Mouse (Mus musculus) MEL (cell line): ENCODE measurements at regions not wholly inside any gene's neighbourhood (a gene's known extent, or its start where the extent isn't known, plus 50 kb on each side); places are given as distances from the start of the nearest gene placed in this dataset.

Source experiments
- DNase-seq: peaks from one replicate; pipeline ENCODE4 v3.0.0; 2011; ENCODE audit warnings: low read depth, low spot score
- H3K27ac ChIP-seq: 2 replicates; pipeline ENCODE4 v1.5.1; 2012; ENCODE audit warnings: low read depth, mild to moderate bottlenecking, control low read depth, low read length, moderate library complexity; ENCODE audit not compliant: control insufficient read depth
- H3K27me3 ChIP-seq, 2 experiments: fragments of 150-350 bp in 1 of 2; sonication (generic) in 1 of 2; 2 replicates each; pipeline ENCODE4 v1.6.1; 2012; ENCODE audit warnings: low read length in 2 of 2, mild to moderate bottlenecking in 2 of 2, improper control_type of control experiment in 1 of 2, moderate library complexity in 1 of 2; ENCODE audit not compliant: insufficient read depth in 2 of 2, control insufficient read depth in 1 of 2
- H3K36me3 ChIP-seq, 2 experiments: 2 replicates each; pipeline ENCODE4 v1.6.1; 2012 to 2014; ENCODE audit warnings: low read length in 2 of 2, improper control_type of control experiment in 1 of 2, inconsistent platforms in 1 of 2, mild to moderate bottlenecking in 1 of 2; ENCODE audit not compliant: insufficient read depth in 2 of 2, control insufficient read depth in 1 of 2
- H3K4me1 ChIP-seq, 2 experiments: fragments of 150-350 bp in 1 of 2; sonication (generic) in 1 of 2; 2 replicates each; pipeline ENCODE4 v1.6.1; 2012; ENCODE audit warnings: low read length in 2 of 2, improper control_type of control experiment in 1 of 2, mild to moderate bottlenecking in 1 of 2; ENCODE audit not compliant: insufficient read depth in 2 of 2, control insufficient read depth in 1 of 2
- H3K4me3 ChIP-seq, 2 experiments: fragments of 150-350 bp in 1 of 2; sonication (generic) in 1 of 2; 2 replicates each; pipeline ENCODE4 v1.5.1; 2012; ENCODE audit warnings: low read depth in 2 of 2, low read length in 2 of 2, mild to moderate bottlenecking in 2 of 2, moderate library complexity in 2 of 2, control low read depth in 1 of 2, improper control_type of control experiment in 1 of 2; ENCODE audit not compliant: control insufficient read depth in 1 of 2, insufficient read depth in 1 of 2
- H3K79me2 ChIP-seq: 2 replicates; pipeline ENCODE4 v1.6.1; 2012; ENCODE audit warnings: mild to moderate bottlenecking, low read length, moderate library complexity; ENCODE audit not compliant: control insufficient read depth, poor library complexity, insufficient read depth
- H3K9ac ChIP-seq: 2 replicates; pipeline ENCODE4 v1.6.1; 2012; ENCODE audit warnings: low read depth, mild to moderate bottlenecking, control low read depth, low read length, moderate library complexity; ENCODE audit not compliant: control insufficient read depth, poor library complexity, severe bottlenecking
- H3K9me3 ChIP-seq: fragments of 150-350 bp; sonication (generic); replicated peaks from 2 replicates; pipeline ENCODE4 v1.6.1; 2012; ENCODE audit warnings: mild to moderate bottlenecking, low read length, improper control_type of control experiment, moderate library complexity; ENCODE audit not compliant: insufficient read depth
- BHLHE40 ChIP-seq: IDR thresholded peaks from 2 replicates; pipeline ENCODE4 v1.6.1; 2012; ENCODE audit warnings: low read depth, mild to moderate bottlenecking, inconsistent platforms, low read length, improper control_type of control experiment, borderline replicate concordance
- CHD1 ChIP-seq: IDR thresholded peaks from 2 replicates; pipeline ENCODE4 v1.6.1; 2012; ENCODE audit warnings: low read depth, mild to moderate bottlenecking, inconsistent platforms, low read length, improper control_type of control experiment
- CHD2 ChIP-seq: IDR thresholded peaks from 2 replicates; pipeline ENCODE4 v1.6.1; 2011; ENCODE audit warnings: low read length, improper control_type of control experiment
- CTCF ChIP-seq, 3 experiments: IDR thresholded peaks in 2 of 3; conservative IDR thresholded peaks in 1 of 3; 2 replicates each; pipeline ENCODE4 v1.5.1; 2011 to 2012; ENCODE audit warnings: low read length in 3 of 3, low read depth in 2 of 3, mild to moderate bottlenecking in 2 of 3, improper control_type of control experiment in 1 of 3, inconsistent platforms in 1 of 3, mixed read lengths in 1 of 3, moderate library complexity in 1 of 3; ENCODE audit not compliant: control insufficient read depth in 1 of 3, insufficient read depth in 1 of 3, poor library complexity in 1 of 3, severe bottlenecking in 1 of 3
- E2F4 ChIP-seq: IDR thresholded peaks from 2 replicates; pipeline ENCODE4 v1.6.1; 2011; ENCODE audit warnings: low read depth, low read length, improper control_type of control experiment, borderline replicate concordance
- ELF1 ChIP-seq: IDR thresholded peaks from 2 replicates; pipeline ENCODE4 v1.6.1; 2014; ENCODE audit warnings: low read depth, mild to moderate bottlenecking, inconsistent platforms, low read length, improper control_type of control experiment, moderate library complexity
- GABPA ChIP-seq: IDR thresholded peaks from 2 replicates; pipeline ENCODE4 v1.6.1; 2012; ENCODE audit warnings: low read depth, mild to moderate bottlenecking, inconsistent platforms, low read length, improper control_type of control experiment, moderate library complexity
- HCFC1 ChIP-seq: IDR thresholded peaks from 2 replicates; pipeline ENCODE4 v1.6.1; 2012; ENCODE audit warnings: low read depth, mild to moderate bottlenecking, inconsistent platforms, low read length, improper control_type of control experiment, moderate library complexity
- KAT2A ChIP-seq: conservative IDR thresholded peaks from 2 replicates; pipeline ENCODE4 v1.6.1; 2012; ENCODE audit warnings: low read depth, low read length, improper control_type of control experiment, inconsistent platforms
- MAX ChIP-seq: IDR thresholded peaks from 2 replicates; pipeline ENCODE4 v1.6.1; 2011; ENCODE audit warnings: low read length, improper control_type of control experiment
- MEF2A ChIP-seq: IDR thresholded peaks from 2 replicates; pipeline ENCODE4 v1.6.1; 2014; ENCODE audit warnings: low read depth, mild to moderate bottlenecking, inconsistent platforms, low read length, improper control_type of control experiment; ENCODE audit not compliant: poor library complexity, insufficient replicate concordance, severe bottlenecking; ENCODE audit errors: extremely low read depth
- MXI1 ChIP-seq: IDR thresholded peaks from 2 replicates; pipeline ENCODE4 v1.6.1; 2011; ENCODE audit warnings: mild to moderate bottlenecking, low read depth, low read length, improper control_type of control experiment
- MYB ChIP-seq: IDR thresholded peaks from 2 replicates; pipeline ENCODE4 v1.6.1; 2011; ENCODE audit warnings: mild to moderate bottlenecking, low read depth, low read length, improper control_type of control experiment
- MYC ChIP-seq: IDR thresholded peaks from 2 replicates; pipeline ENCODE4 v1.6.1; 2011; ENCODE audit warnings: low read depth, mild to moderate bottlenecking, low read length, improper control_type of control experiment, moderate library complexity
- NELFE ChIP-seq: IDR thresholded peaks from 2 replicates; pipeline ENCODE4 v1.6.1; 2011; ENCODE audit warnings: low read depth, low read length, improper control_type of control experiment
- NRF1 ChIP-seq: IDR thresholded peaks from 2 replicates; pipeline ENCODE4 v1.6.1; 2014; ENCODE audit warnings: low read depth, mild to moderate bottlenecking, inconsistent platforms, low read length, improper control_type of control experiment, moderate library complexity; ENCODE audit not compliant: poor library complexity, insufficient read depth, severe bottlenecking
- POLR2AphosphoS2 ChIP-seq: IDR thresholded peaks from 2 replicates; pipeline ENCODE4 v1.6.1; 2011; ENCODE audit warnings: low read length, improper control_type of control experiment
- POLR2AphosphoS5 ChIP-seq: IDR thresholded peaks from 2 replicates; pipeline ENCODE4 v1.6.1; 2012; ENCODE audit warnings: low read depth, borderline replicate concordance, mild to moderate bottlenecking, inconsistent platforms, low read length, moderate library complexity, mixed read lengths
- TCF12 ChIP-seq: IDR thresholded peaks from 2 replicates; pipeline ENCODE4 v1.6.1; 2014; ENCODE audit warnings: low read depth, mild to moderate bottlenecking, inconsistent platforms, low read length, improper control_type of control experiment, moderate library complexity
- UBTF ChIP-seq: IDR thresholded peaks from 2 replicates; pipeline ENCODE4 v1.6.1; 2012; ENCODE audit warnings: low read depth, mild to moderate bottlenecking, inconsistent platforms, low read length, improper control_type of control experiment, moderate library complexity, borderline replicate concordance; ENCODE audit not compliant: insufficient read depth
- USF2 ChIP-seq, 2 experiments: IDR thresholded peaks; 2 replicates each; pipeline ENCODE4 v1.6.1; 2011 to 2012; ENCODE audit warnings: improper control_type of control experiment in 2 of 2, low read length in 2 of 2, borderline replicate concordance in 1 of 2, inconsistent platforms in 1 of 2, low read depth in 1 of 2, mild to moderate bottlenecking in 1 of 2; ENCODE audit not compliant: insufficient read depth in 1 of 2
- ZC3H11A ChIP-seq: IDR thresholded peaks from 2 replicates; pipeline ENCODE4 v1.6.1; 2012; ENCODE audit warnings: low read depth, mild to moderate bottlenecking, inconsistent platforms, low read length, improper control_type of control experiment
- ZMIZ1 ChIP-seq: IDR thresholded peaks from 2 replicates; pipeline ENCODE4 v1.6.1; 2012; ENCODE audit warnings: low read depth, mild to moderate bottlenecking, inconsistent platforms, low read length, improper control_type of control experiment, moderate library complexity

- no peaks in the 10 kb centered on the region for H3K36me3 ChIP-seq
- TF ChIP-seq ELF1, result no peak
- TF ChIP-seq MEF2A, result no peak
- no peak for TF ChIP-seq CHD1
- no peak for TF ChIP-seq MYB
- no peak for TF ChIP-seq USF2 (IDR thresholded peaks at IDR 0.05; ENCODE audit: borderline replicate concordance in 1 of 2, insufficient read depth in 1 of 2, low read depth in 1 of 2, low read length in 2 of 2)
- TF ChIP-seq ZMIZ1, result no peak
- no peak for TF ChIP-seq E2F4
- TF ChIP-seq TCF12, result no peak
- no peaks in the 10 kb centered on the region for H3K9me3 ChIP-seq
- no peaks in the 10 kb centered on the region for H3K79me2 ChIP-seq
- no peaks in the 10 kb centered on the region for H3K4me1 ChIP-seq
- H3K9ac ChIP-seq, result no peak overlapping the region
- no peaks in the 10 kb centered on the region for H3K27me3 ChIP-seq
- no peak overlapping the region for H3K27ac ChIP-seq
- H3K4me3 ChIP-seq, result no peak overlapping the region
- DNase-seq, result no peak
These were observed 210.7 kb downstream of the Pax1 start for GRCm38 (mm10) chr2:147572413-147572812.

GRCm38 (mm10) chr2:147561220-147561619, 199.5 kb downstream of the Pax1 start:
- H3K79me2 ChIP-seq, result no peaks in the 10 kb centered on the region
- H3K27ac ChIP-seq, result no peak overlapping the region
- no peak for DNase-seq
- no peak overlapping the region for H3K4me3 ChIP-seq
- no peak overlapping the region for H3K9ac ChIP-seq
- no peaks in the 10 kb centered on the region for H3K4me1 ChIP-seq
- H3K27me3 ChIP-seq, result no peaks in the 10 kb centered on the region
- H3K36me3 ChIP-seq, result no peaks in the 10 kb centered on the region
- no peaks in the 10 kb centered on the region for H3K9me3 ChIP-seq
- no peak for TF ChIP-seq POLR2AphosphoS5
- no peak for TF ChIP-seq UBTF
- no peak for TF ChIP-seq NELFE
- no peak for TF ChIP-seq CTCF (IDR thresholded peaks at IDR 0.05 in 2 of 3, conservative IDR thresholded peaks at IDR 0.05 in 1 of 3; ENCODE audit: control insufficient read depth in 1 of 3, insufficient read depth in 1 of 3, low read depth in 2 of 3, low read length in 3 of 3, poor library complexity in 1 of 3, severe bottlenecking in 1 of 3)
- TF ChIP-seq E2F4, result no peak
- TF ChIP-seq CHD2, result no peak
- no peak for TF ChIP-seq ZC3H11A
- no peak for TF ChIP-seq CHD1
- TF ChIP-seq HCFC1, result no peak
- no peak for TF ChIP-seq KAT2A
- no peak for TF ChIP-seq NRF1
- TF ChIP-seq MYC, result no peak
- no peak for TF ChIP-seq POLR2AphosphoS2
- no peak for TF ChIP-seq BHLHE40
- TF ChIP-seq USF2 (IDR thresholded peaks at IDR 0.05; ENCODE audit: borderline replicate concordance in 1 of 2, insufficient read depth in 1 of 2, low read depth in 1 of 2, low read length in 2 of 2), result no peak
- TF ChIP-seq GABPA, result no peak
- TF ChIP-seq MAX, result no peak
- TF ChIP-seq MXI1, result no peak
